Mouse (Mus musculus) bone marrow, adult 2 months (tissue): Measurements from ENCODE around the gene Vti1a. TPM values are rescaled to one million over a fixed set of nuclear protein-coding genes. Genes with fewer than 3 reads are reported as not detected.

Experiments
- H3K27ac ChIP-seq: fragments of 200-500 bp; 2 replicates; pipeline ENCODE4 v1.5.1; 2012; ENCODE audit warnings: low read depth, mild to moderate bottlenecking, control low read depth, inconsistent platforms, low read length; ENCODE audit not compliant: control insufficient read depth, poor library complexity, insufficient read depth
- H3K4me1 ChIP-seq: fragments of 200-500 bp; 2 replicates; pipeline ENCODE4 v1.6.1; 2011; ENCODE audit warnings: low read length; ENCODE audit not compliant: control insufficient read depth, insufficient read depth
- H3K4me3 ChIP-seq: fragments of 200-500 bp; replicated peaks from 2 replicates; pipeline ENCODE3; 2011; ENCODE audit warnings: mild to moderate bottlenecking, low read depth, low read length, control low read depth; ENCODE audit not compliant: control insufficient read depth
- CTCF ChIP-seq: fragments of 200-500 bp; IDR thresholded peaks from 2 replicates; pipeline ENCODE4 v1.5.1; 2011; ENCODE audit warnings: low read length, control low read depth; ENCODE audit not compliant: control insufficient read depth, insufficient read depth
- POLR2A ChIP-seq: fragments of 200-500 bp; IDR thresholded peaks from 2 replicates; pipeline ENCODE4 v1.6.1; 2011; ENCODE audit warnings: low read depth, mild to moderate bottlenecking, control low read depth, low read length, borderline replicate concordance; ENCODE audit not compliant: control insufficient read depth
- WGBS: fragments of 180-500 bp; shearing (Covaris S2); methylation state at CpG from one replicate; pipeline ENCODE4 v1.1.7; 2018; 5-methylcytosine and 5-hydroxymethylcytosine counted together
- polyA plus RNA-seq: library from polyadenylated mRNA; stranded (reverse); fragments of >200 nt; gene quantifications from 2 replicates; pipeline ENCODE4 v1.2.4, GENCODE M21; 2011; ENCODE audit warnings: low replicate concordance; ENCODE audit not compliant: missing spikeins, insufficient read depth, insufficient read length

Gene Vti1a
- polyA plus RNA-seq, 1 experiment, result 11.4 TPM

DNA sequence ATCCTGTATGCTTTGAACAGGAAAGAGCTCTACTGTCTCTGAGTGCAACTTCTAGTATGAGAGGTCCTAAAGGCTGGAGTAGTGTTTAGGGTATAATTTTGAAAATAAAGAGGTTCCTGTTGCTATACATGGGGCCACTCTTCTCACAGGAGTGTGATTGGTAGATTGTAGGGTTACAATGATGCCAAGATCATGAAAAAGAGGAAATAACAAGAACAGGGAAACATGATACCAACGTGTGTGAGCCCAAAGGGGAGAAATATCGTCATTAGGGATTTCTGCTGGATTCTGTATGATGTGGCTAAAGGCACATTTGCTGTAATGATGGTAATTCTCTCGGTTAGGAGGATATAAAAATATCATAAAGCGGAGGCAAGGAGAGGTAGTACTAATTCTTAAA lies 30.1 kb upstream of the Vti1a start:
- TF ChIP-seq POLR2A (no peak), CTCF (no peak)
- Histone ChIP-seq H3K27ac (no peak overlapping the region), H3K4me1 (no peaks in the 10 kb centered on the region; the same call in 1 of the 2 replicates), H3K4me3 (no peak overlapping the region)
- WGBS, result 75% methylated on average over 4 of the region's 4 CpGs

- Histone ChIP-seq H3K4me3 (no peak overlapping the region), H3K4me1 (no peaks in the 10 kb centered on the region), H3K27ac (no peak overlapping the region)
- TF ChIP-seq POLR2A (no peak), CTCF (no peak)
Observed at GRCm38 (mm10) chr19:55288974-55289373, 27.1 kb upstream of the Vti1a start.

DNA sequence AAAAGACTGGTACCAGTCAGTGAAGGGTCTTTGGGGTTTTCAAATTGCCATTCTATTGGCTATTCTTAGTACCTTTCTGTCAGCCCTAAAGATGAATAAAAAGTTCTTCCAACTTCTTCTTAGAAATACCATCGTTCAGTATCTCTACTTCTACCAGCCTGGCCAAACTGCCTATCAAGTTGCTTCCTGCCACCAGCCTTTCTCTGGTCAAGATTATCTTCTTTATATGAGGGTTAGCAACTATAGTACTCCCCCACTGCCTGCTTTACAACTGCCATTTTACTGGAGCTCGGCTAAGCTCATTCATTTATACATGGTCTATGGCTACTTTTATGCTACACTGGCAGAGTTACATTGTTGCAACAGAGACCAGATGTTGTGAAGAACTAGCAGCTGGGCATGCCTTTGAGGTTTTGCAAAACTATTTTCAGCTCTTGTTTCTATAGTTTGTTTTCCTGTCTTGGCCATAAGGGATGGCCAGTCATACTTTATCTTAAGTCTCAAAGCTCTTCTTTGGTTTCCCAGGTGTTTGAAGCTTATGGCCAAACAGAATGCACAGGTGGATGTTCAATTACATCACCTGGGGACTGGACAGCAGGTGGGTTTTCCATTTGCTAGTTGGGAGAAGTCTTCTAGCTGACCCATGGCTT lies 25.3 kb upstream of the Vti1a start:
- Histone ChIP-seq H3K27ac (no peak overlapping the region), H3K4me3 (no peak overlapping the region), H3K4me1 (no peaks in the 10 kb centered on the region; the same call in 1 of the 2 replicates)
- 53% methylated on average over 2 of the region's 2 CpGs for WGBS
- TF ChIP-seq CTCF, result no peak
- no peak for TF ChIP-seq POLR2A

DNA sequence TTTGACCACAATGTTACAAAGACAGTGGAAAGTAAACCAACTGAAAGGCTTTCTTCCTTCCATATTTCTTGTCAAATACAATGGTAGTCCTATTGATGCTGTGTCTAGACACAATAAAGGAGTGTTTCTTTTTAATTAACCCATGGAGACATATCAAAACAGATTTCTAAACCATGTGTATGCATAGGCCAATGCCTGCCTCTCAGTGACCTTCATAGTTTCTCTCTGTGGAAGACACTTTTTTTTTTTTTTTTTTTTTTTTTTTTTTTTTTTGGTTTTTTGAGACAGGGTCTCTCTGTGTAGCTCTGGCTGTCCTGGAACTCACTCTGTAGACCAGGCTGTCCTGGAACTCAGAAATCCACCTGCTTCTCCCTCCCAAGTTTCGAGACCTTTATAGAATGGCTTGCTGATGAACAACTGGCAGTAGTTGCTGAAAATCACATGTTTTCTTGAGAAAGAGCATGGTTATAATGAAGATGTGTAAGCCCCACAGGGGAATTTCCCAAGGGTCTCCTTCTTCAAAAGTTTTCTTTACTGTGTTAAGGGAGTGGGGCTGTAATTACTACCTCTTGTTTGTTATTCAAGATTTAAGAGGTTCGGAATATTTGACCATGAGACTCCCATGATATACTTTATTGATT lies 23.8 kb upstream of the Vti1a start:
- H3K4me1 ChIP-seq, result no peaks in the 10 kb centered on the region; the same call in 1 of the 2 replicates
- H3K4me3 ChIP-seq, result no peak overlapping the region
- 79% methylated on average over 2 of the region's 2 CpGs for WGBS
- H3K27ac ChIP-seq, result no peak overlapping the region
- TF ChIP-seq POLR2A, result no peak
- TF ChIP-seq CTCF, result no peak

DNA sequence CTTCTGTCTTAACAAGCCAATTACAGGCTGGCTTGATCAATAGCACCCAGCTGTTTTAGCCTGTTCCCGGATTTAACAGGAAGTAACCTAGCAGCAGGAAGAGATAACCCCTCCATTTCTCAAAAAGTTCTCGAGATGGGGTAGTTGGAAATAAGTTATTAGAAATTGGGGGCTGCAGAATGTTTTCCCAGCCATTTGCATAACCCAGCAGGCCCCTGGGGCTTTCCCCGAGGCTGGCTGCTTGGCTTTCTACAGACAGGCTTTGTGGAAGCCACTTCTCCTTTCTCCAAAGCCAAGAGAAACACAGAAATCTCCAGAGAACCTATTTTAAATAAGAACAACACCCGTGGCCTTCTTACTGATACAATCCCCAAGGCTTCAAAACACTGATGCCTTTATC lies 22.9 kb upstream of the Vti1a start:
- TF ChIP-seq CTCF, result no peak
- no peak for TF ChIP-seq POLR2A
- no peak overlapping the region for H3K27ac ChIP-seq
- 25% methylated on average over 4 of the region's 4 CpGs for WGBS
- H3K4me3 ChIP-seq, result no peak overlapping the region
- H3K4me1 ChIP-seq, result no peaks in the 10 kb centered on the region; the same call in 1 of the 2 replicates

DNA sequence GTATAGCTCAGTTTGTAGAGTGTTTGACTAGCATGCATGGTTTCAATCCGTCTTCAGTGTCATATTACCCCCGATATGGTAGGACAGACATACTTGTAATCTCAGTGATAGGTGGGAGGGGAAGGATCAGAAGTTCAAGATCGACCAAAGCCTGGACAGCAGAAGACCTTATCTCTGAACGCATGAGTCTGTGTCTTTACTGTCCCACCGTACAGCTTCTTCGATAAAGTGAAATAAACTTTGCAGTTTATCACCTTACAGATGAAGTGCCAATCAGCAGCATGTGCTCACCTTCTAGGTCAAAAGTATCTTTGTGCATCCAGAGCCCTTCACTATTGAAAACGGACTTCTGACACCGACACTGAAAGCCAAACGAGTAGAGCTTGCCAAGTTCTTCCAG lies 21.0 kb upstream of the Vti1a start:
- Histone ChIP-seq H3K27ac (no peak overlapping the region), H3K4me1 (no peaks in the 10 kb centered on the region; the same call in 1 of the 2 replicates), H3K4me3 (no peak overlapping the region)
- WGBS, result 61% methylated on average over 9 of the region's 9 CpGs
- TF ChIP-seq CTCF (no peak), POLR2A (no peak)

- no peak overlapping the region for H3K27ac ChIP-seq
- WGBS, result 67% methylated on average over 3 of the region's 3 CpGs
- H3K4me1 ChIP-seq, result no peaks in the 10 kb centered on the region; the same call in 1 of the 2 replicates
- no peak overlapping the region for H3K4me3 ChIP-seq
- TF ChIP-seq CTCF (no peak), POLR2A (no peak)
Observed at GRCm38 (mm10) chr19:55295556-55295955, 20.5 kb upstream of the Vti1a start.

GRCm38 (mm10) chr19:55296301-55296700 lies 19.8 kb upstream of the Vti1a start:
- Histone ChIP-seq H3K27ac (no peak overlapping the region), H3K4me3 (no peak overlapping the region), H3K4me1 (no peaks in the 10 kb centered on the region; the same call in 1 of the 2 replicates)
- 83% methylated on average over 2 of the region's 2 CpGs for WGBS
- TF ChIP-seq POLR2A (no peak), CTCF (no peak)

DNA sequence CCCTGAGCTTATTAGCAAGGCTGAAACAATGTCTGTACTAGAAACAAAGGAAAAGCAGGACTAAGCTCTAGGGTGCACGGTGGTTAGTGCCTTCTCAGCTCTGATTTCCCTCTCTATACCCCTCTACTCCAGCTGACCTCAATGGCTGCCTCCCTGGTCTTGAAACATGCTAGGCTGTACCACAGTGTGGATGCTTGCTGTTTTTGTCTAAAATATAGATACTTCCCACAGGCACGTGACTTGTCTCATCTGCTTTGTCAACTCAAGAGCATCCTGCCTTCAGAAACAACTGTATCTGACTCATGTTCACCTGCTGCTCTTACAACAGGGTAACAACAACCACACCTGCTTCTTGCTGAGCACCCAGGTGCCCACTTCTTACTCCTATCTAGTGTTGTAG lies 18.6 kb upstream of the Vti1a start:
- H3K4me3 ChIP-seq, result no peak overlapping the region
- 90% methylated on average over 2 of the region's 2 CpGs for WGBS
- no peak overlapping the region for H3K27ac ChIP-seq
- TF ChIP-seq CTCF (no peak), POLR2A (no peak)
- no peaks in the 10 kb centered on the region; the same call in 1 of the 2 replicates for H3K4me1 ChIP-seq

GRCm38 (mm10) chr19:55297961-55298360 lies 18.1 kb upstream of the Vti1a start:
- TF ChIP-seq POLR2A (no peak), CTCF (no peak)
- 77% methylated on average over 5 of the region's 5 CpGs for WGBS
- no peak overlapping the region for H3K27ac ChIP-seq
- no peak overlapping the region for H3K4me3 ChIP-seq
- no peaks in the 10 kb centered on the region; the same call in 1 of the 2 replicates for H3K4me1 ChIP-seq
